Comparison of ENCODE assay signal across 23 mouse cellular contexts in genomic region chr12:103992945-103993344, GRCm38 (mm10). TPM values are rescaled to one million over a fixed set of nuclear protein-coding genes. Genes with fewer than 3 reads are reported as not detected.
DNase-seq lines count a peak whose midpoint lies in the region; TF ChIP-seq lines count a peak whose summit lies in the region.
"Had no signal": no experiment of that assay in that cellular context is flagged by ENCODE, and none has a peak within 500 bp of the region (broad histone marks: within the 10 kb centered on the region; RNA-seq: fewer than 3 reads in every experiment).

No protein-coding gene starts in this region.

- peak; percentile 36 to 45 for DNase-seq in layer of hippocampus, adult 2 months (ENCODE audit: low spot score in 2 of 2)
- no peak for DNase-seq in layer of hippocampus, adult 9-10 months (ENCODE audit: low spot score)
- DNase-seq in 3134 (ENCODE audit: extremely low read depth, insufficient read length, low spot score): peak; percentile 39
- peak; percentile 24 to 31 for DNase-seq in layer of hippocampus, postnatal 36 days
- DNase-seq in thymus, postnatal 14 days: no peak
- no peak for DNase-seq in adrenal gland, postnatal 10 days
- DNase-seq: adrenal gland, postnatal 25 days; cerebellum, postnatal 14 days; heart, adult 11 months; lung, adult 18-20 months; spleen, adult 18-20 months had no signal

- WGBS in bone marrow, adult 2 months: 23% methylated on average over 7 of the region's 7 CpGs

- H3K4me1 ChIP-seq in bone marrow, adult 2 months (ENCODE audit: control insufficient read depth, insufficient read depth, low read length): peaks cover 4% of the 10 kb centered on the region; the same call in 1 of the 2 replicates
- H3K4me1 ChIP-seq: heart, embryonic 15.5 days; hindbrain, embryonic 13.5 days; intestine, embryonic 15.5 days; kidney, embryonic 15.5 days; limb, embryonic 12.5 days had no signal

- TF ChIP-seq POLR2A in bone marrow, adult 2 months (IDR thresholded peaks at IDR 0.05; ENCODE audit: borderline replicate concordance, control insufficient read depth, low read depth, low read length): no peak

- no peak for TF ChIP-seq CTCF in layer of hippocampus, adult 2 months (conservative IDR thresholded peaks at IDR 0.05)
- TF ChIP-seq CTCF in bone marrow, adult 2 months (IDR thresholded peaks at IDR 0.05; ENCODE audit: control insufficient read depth, insufficient read depth, low read length): no peak

- no peak overlapping the region for H3K4me3 ChIP-seq in layer of hippocampus, adult 2 months
- H3K4me3 ChIP-seq in bone marrow, adult 2 months (replicated peaks; ENCODE audit: control insufficient read depth, low read depth, low read length): no peak overlapping the region
- H3K4me3 ChIP-seq: embryonic facial prominence, embryonic 10.5 days; heart, embryonic 15.5 days; hindbrain, embryonic 13.5 days; intestine, embryonic 15.5 days; kidney, embryonic 15.5 days; left cerebral cortex, adult 2 months; limb, embryonic 12.5 days; stomach, embryonic 15.5 days had no signal

- H3K27ac ChIP-seq in layer of hippocampus, adult 2 months: no peak overlapping the region; the same call in 1 of the 2 replicates
- H3K27ac ChIP-seq in bone marrow, adult 2 months (ENCODE audit: control insufficient read depth, insufficient read depth, low read depth, low read length, poor library complexity): peak overlapping the region; percentile 64
- H3K27ac ChIP-seq: embryonic facial prominence, embryonic 10.5 days; heart, embryonic 15.5 days; hindbrain, embryonic 13.5 days; intestine, embryonic 15.5 days; kidney, embryonic 15.5 days; left cerebral cortex, adult 2 months; limb, embryonic 12.5 days; stomach, embryonic 15.5 days had no signal

RNA-seq across cellular contexts. Expression of gene Serpina11, which starts 3.2 kb away (rescaled TPM):
- not detected for total RNA-seq in layer of hippocampus, adult 2 months (2021)
- polyA plus RNA-seq in bone marrow, adult 2 months (2011; ENCODE audit: insufficient read depth, insufficient read length, low replicate concordance, missing spikeins): 1.4 TPM in 1 of 2 replicates, not detected in the other
- not detected for total RNA-seq in layer of hippocampus, postnatal 36 days (2021)
- 10 to 100 TPM; 15.8 to 45.3 TPM for total RNA-seq in adrenal gland, postnatal 10 days (2021)
- total RNA-seq: adrenal gland, postnatal 25 days; left cerebral cortex, adult 2 months; megakaryocyte-erythroid progenitor cell, adult 5-6 weeks had no signal
- polyA plus RNA-seq: CD4-positive, CD25-positive, alpha-beta regulatory T cell, adult 4 months; embryonic facial prominence, embryonic 10.5 days; heart, embryonic 15.5 days; hindbrain, embryonic 13.5 days; kidney, embryonic 15.5 days; limb, embryonic 12.5 days; neural tube, embryonic 14.5 days had no signal

RNA-seq across cellular contexts. Expression of gene Serpina9, which starts 20.6 kb away (rescaled TPM):
- not detected for total RNA-seq in layer of hippocampus, adult 2 months (2021)
- polyA plus RNA-seq in bone marrow, adult 2 months (2011; ENCODE audit: insufficient read depth, insufficient read length, low replicate concordance, missing spikeins): not detected in 2 replicates
- under 1 TPM in 1 of 2 experiments, not detected in 1; 0.37 TPM for total RNA-seq in layer of hippocampus, postnatal 36 days (2021)
- under 1 TPM in 1 of 2 experiments, not detected in 1; 0.12 TPM for total RNA-seq in adrenal gland, postnatal 10 days (2021)
- total RNA-seq: adrenal gland, postnatal 25 days; megakaryocyte-erythroid progenitor cell, adult 5-6 weeks had no signal
- polyA plus RNA-seq: embryonic facial prominence, embryonic 10.5 days; hindbrain, embryonic 13.5 days; intestine, embryonic 15.5 days; kidney, embryonic 15.5 days; limb, embryonic 12.5 days; neural tube, embryonic 14.5 days; stomach, embryonic 15.5 days had no signal

RNA-seq across cellular contexts. Expression of gene Serpina1e, which starts 34.2 kb away (rescaled TPM):
- total RNA-seq in layer of hippocampus, adult 2 months (2021): not detected
- 13.2 and 51.9 TPM in 2 replicates for polyA plus RNA-seq in bone marrow, adult 2 months (2011; ENCODE audit: insufficient read depth, insufficient read length, low replicate concordance, missing spikeins)
- total RNA-seq in layer of hippocampus, postnatal 36 days (2021): not detected
- total RNA-seq in adrenal gland, postnatal 10 days (2021): 100 to 1,000 TPM; 155 to 364 TPM
- total RNA-seq: left cerebral cortex, adult 2 months; megakaryocyte-erythroid progenitor cell, adult 5-6 weeks had no signal
- polyA plus RNA-seq: CD4-positive, CD25-positive, alpha-beta regulatory T cell, adult 4 months; embryonic facial prominence, embryonic 10.5 days; hindbrain, embryonic 13.5 days; limb, embryonic 12.5 days; neural tube, embryonic 14.5 days had no signal

RNA-seq across cellular contexts. Expression of gene Serpina12, which starts 51.3 kb away (rescaled TPM):
- under 1 TPM in 1 of 2 experiments, not detected in 1; 0.13 TPM for total RNA-seq in layer of hippocampus, adult 2 months (2021)
- 0.82 and 0.86 TPM in 2 replicates for polyA plus RNA-seq in bone marrow, adult 2 months (2011; ENCODE audit: insufficient read depth, insufficient read length, low replicate concordance, missing spikeins)
- total RNA-seq in layer of hippocampus, postnatal 36 days (2021): under 1 TPM in 1 of 2 experiments, not detected in 1; 0.12 TPM
- total RNA-seq in adrenal gland, postnatal 10 days (2021): under 1 TPM; 0.36 TPM
- total RNA-seq: left cerebral cortex, adult 2 months had no signal
- polyA plus RNA-seq: embryonic facial prominence, embryonic 10.5 days; heart, embryonic 15.5 days; hindbrain, embryonic 13.5 days; intestine, embryonic 15.5 days; kidney, embryonic 15.5 days; limb, embryonic 12.5 days; neural tube, embryonic 14.5 days; stomach, embryonic 15.5 days had no signal

Comparison
In these comparisons a context has a peak if more than half of its experiments do, and no peak if none do; other contexts are left out.
1. DNase-seq: peak in layer of hippocampus, adult 2 months (2 of 2), 3134 (single experiment) and layer of hippocampus, postnatal 36 days (2 of 2); none in layer of hippocampus, adult 9-10 months (single experiment), thymus, postnatal 14 days (single experiment) and adrenal gland, postnatal 10 days (single experiment).
2. RNA of gene Serpina11, which starts 3.2 kb away (total RNA-seq): 15.8 to 45.3 TPM in adrenal gland, postnatal 10 days; not detected in layer of hippocampus, adult 2 months and not detected in layer of hippocampus, postnatal 36 days; every median in the first group is over 10 times any median in the second.
3. RNA of gene Serpina1e, which starts 34.2 kb away (total RNA-seq): 155 to 364 TPM in adrenal gland, postnatal 10 days; not detected in layer of hippocampus, postnatal 36 days and not detected in layer of hippocampus, adult 2 months; every median in the first group is over 100 times any median in the second.